Mouse (Mus musculus) C2C12 (cell line): ENCODE results near the gene Zfpl1. TPM values are rescaled to one million over a fixed set of nuclear protein-coding genes. Genes with fewer than 3 reads are reported as not detected.
A peak's percentile ranks its signal among the peaks of the same experiment; 100 is the strongest.

ENCODE experiments used
- H3K27me3 ChIP-seq: one replicate; pipeline ENCODE4 v1.6.1; 2011; ENCODE audit not compliant: control insufficient read depth, insufficient read depth, insufficient read length
- H3K36me3 ChIP-seq: one replicate; pipeline ENCODE4 v1.6.1; 2011; ENCODE audit not compliant: control insufficient read depth, insufficient read depth
- H3K4me3 ChIP-seq: one replicate; pipeline ENCODE4 v1.5.1; 2011; ENCODE audit warnings: mild to moderate bottlenecking, control low read depth; ENCODE audit not compliant: poor library complexity, insufficient read depth, severe bottlenecking
- H3K79me2 ChIP-seq: one replicate; pipeline ENCODE4 v1.6.1; 2011; ENCODE audit not compliant: control insufficient read depth, insufficient read depth
- H3K79me3 ChIP-seq: one replicate; pipeline ENCODE4 v1.6.1; 2011; ENCODE audit warnings: low read depth, control low read depth
- H3ac ChIP-seq: one replicate; pipeline ENCODE3; 2011; ENCODE audit warnings: low read depth; ENCODE audit not compliant: control insufficient read depth, insufficient read length
- CEBPB ChIP-seq: IDR thresholded peaks from one replicate; pipeline ENCODE4 v1.6.1; 2011; ENCODE audit warnings: low read depth, mild to moderate bottlenecking, control low read depth, moderate library complexity
- CTCF ChIP-seq: IDR thresholded peaks from one replicate; pipeline ENCODE4 v1.5.1; 2011; ENCODE audit not compliant: control insufficient read depth, insufficient read depth, insufficient read length
- FOSL1 ChIP-seq: IDR thresholded peaks from one replicate; pipeline ENCODE4 v1.8.0; 2011; ENCODE audit warnings: mild to moderate bottlenecking, low read length; ENCODE audit not compliant: poor library complexity, insufficient read depth, severe bottlenecking
- MAX ChIP-seq: IDR thresholded peaks from one replicate; pipeline ENCODE4 v1.6.1; 2011; ENCODE audit warnings: mild to moderate bottlenecking, control low read depth
- MYOD1 ChIP-seq: IDR thresholded peaks from one replicate; pipeline ENCODE4 v1.6.1; 2011; ENCODE audit warnings: low read depth; ENCODE audit not compliant: control insufficient read depth, insufficient read length
- MYOG ChIP-seq: IDR thresholded peaks from one replicate; pipeline ENCODE4 v1.6.1; 2011; ENCODE audit not compliant: control insufficient read depth, insufficient read length; ENCODE audit errors: extremely low read depth
- USF1 ChIP-seq: IDR thresholded peaks from one replicate; pipeline ENCODE4 v1.6.1; 2011; ENCODE audit warnings: low read depth, mild to moderate bottlenecking, control low read depth, moderate library complexity
- polyA plus RNA-seq: library from polyadenylated mRNA; unstranded; fragments of >200 nt; fragmentation: generic; extraction: Trizol; gene quantifications from one replicate; pipeline ENCODE4 v1.2.1, GENCODE M21; 2012; ENCODE audit warnings: missing spikeins

Zfpl1 gene
- polyA plus RNA-seq, 1 experiment: 59.7 TPM

DNA sequence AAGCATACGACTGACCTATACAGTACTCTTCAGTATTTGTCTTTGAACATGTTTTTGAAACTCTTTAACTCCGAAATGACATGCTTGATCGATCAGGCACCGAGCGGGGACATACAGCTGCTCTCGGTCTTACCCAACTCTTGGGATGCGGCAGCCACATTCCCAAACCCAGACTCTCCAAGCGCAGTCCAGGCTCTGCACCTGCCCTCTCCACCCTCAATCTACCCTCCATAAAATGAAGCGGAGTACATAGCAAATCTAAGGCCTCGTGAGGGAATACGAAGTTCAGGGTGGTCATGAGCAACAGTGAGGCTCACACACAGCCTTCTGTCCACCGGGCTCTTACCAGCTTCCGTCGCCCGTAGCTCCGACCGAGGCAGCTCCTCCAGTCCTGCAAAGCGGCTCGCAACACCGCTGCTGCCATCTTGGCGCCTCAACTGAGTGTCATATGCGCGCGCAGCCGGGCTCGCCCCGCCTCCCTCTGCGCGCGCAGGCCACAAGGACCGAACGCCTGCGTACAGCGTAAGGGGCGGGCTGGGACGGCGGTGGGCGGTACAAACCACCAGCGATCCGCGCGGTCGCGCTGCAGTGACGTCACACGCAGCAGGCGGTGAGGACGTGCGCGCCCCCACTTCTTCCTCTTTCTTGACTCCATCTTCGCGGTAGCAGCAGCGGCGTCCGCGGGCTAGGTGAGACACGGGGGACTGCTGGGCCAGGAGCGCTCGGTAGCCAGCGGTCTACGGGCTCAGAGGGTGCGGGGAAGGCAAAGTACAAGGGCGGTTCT is 27.3 kb downstream of the Zfpl1 start, which contains the start of the genes Mrpl49 and Fau:
Mrpl49 (minus strand) TSS at position 473 of the 784 bp plus-strand sequence.
Fau (plus strand) TSS at position 532 of the 784 bp plus-strand sequence.
- peak within 1 kb of the TSS; percentile 98 for H3K4me3 ChIP-seq
- H3ac ChIP-seq: peak within 1 kb of the TSS; percentile 78
- peaks cover 68% of the 10 kb centered on the region for H3K79me2 ChIP-seq
- peaks cover 38% of the 10 kb centered on the region for H3K36me3 ChIP-seq
- H3K79me3 ChIP-seq: peaks cover 46% of the 10 kb centered on the region
- H3K27me3 ChIP-seq: no peaks in the 10 kb centered on the region
- peak; percentile 53 for TF ChIP-seq MAX
- TF ChIP-seq MYOD1: no peak

DNA sequence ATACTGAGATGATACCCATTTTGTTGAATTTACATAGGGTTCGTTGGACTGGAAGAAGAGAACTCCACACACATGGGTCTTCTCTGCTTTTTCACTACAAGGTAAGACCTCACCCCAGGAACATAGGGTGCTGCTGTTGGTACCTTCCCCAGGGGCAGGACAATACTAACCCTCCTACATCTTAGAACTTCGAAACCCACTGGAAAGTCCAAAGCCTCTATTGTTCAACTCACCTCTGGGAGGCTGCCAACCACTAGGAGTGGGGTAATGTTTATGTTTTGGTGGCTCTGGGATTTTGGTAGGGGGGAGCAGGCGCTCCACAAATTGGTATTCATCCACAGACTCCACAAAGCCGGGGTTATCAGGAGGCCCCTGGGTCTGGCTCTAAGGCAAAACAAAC is 28.1 kb downstream of the Zfpl1 start:
- no peak for TF ChIP-seq CTCF
- no peak for TF ChIP-seq FOSL1
- no peak for TF ChIP-seq MYOG
- no peak for TF ChIP-seq USF1
- TF ChIP-seq MYOD1: no peak
- TF ChIP-seq MAX: no peak
- TF ChIP-seq CEBPB: no peak
- peak overlapping the region; percentile 98 for H3K4me3 ChIP-seq
- no peak overlapping the region for H3ac ChIP-seq
- peaks cover 46% of the 10 kb centered on the region for H3K36me3 ChIP-seq
- H3K79me3 ChIP-seq: peaks cover 38% of the 10 kb centered on the region
- H3K27me3 ChIP-seq: no peaks in the 10 kb centered on the region
- peaks cover 60% of the 10 kb centered on the region for H3K79me2 ChIP-seq

DNA sequence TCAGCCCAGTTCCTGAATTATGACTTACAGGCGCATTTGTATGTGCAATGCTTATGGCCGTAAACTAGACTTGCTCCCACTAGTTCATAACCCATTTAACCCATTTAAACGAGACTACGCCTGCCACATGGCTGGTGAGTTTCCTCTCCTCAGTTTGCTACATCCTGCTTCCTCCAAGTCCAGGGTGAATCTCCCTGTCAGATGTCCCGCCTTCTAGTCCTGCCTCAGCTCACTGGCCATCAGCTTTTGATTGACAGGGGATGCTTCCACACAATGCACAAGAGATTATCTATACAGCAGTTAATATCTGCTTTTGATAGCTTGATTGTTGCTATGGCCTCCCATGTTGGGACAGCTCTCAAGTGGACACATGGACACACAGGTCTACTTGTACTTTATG is 30.5 kb downstream of the Zfpl1 start:
- H3K4me3 ChIP-seq: no peak overlapping the region
- peaks cover 70% of the 10 kb centered on the region for H3K36me3 ChIP-seq
- H3K79me2 ChIP-seq: peaks cover 52% of the 10 kb centered on the region
- no peak overlapping the region for H3ac ChIP-seq
- peaks cover 36% of the 10 kb centered on the region for H3K79me3 ChIP-seq
- TF ChIP-seq USF1: no peak
- TF ChIP-seq CEBPB: no peak
- TF ChIP-seq MAX: no peak
- TF ChIP-seq CTCF: no peak
- TF ChIP-seq MYOD1: no peak
- TF ChIP-seq MYOG: no peak
- no peak for TF ChIP-seq FOSL1
- no peaks in the 10 kb centered on the region for H3K27me3 ChIP-seq

DNA sequence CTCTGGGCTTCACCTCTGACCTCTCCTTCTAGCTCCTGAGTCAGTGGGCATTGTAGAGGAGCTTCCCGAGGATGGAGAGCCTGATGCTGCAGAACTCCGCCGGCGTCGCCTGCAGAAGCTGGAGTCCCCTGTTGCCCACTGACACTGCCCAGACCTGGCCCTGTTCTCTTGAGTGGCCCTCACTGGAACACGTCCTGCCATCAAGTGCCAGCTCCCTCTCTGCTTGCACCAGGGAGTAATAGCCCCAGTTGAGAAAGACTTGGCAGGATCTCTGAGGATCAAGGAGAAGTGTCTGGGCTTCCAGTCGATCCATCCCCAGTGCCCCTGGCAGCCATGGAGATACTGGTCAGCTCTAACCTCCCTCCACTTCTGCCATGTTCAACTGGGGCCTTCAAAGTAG is 32.2 kb downstream of the Zfpl1 start:
- Histone ChIP-seq H3K36me3 (peaks cover 72% of the 10 kb centered on the region), H3K4me3 (no peak overlapping the region), H3K27me3 (no peaks in the 10 kb centered on the region), H3ac (no peak overlapping the region), H3K79me3 (peaks cover 32% of the 10 kb centered on the region), H3K79me2 (peaks cover 48% of the 10 kb centered on the region)
- TF ChIP-seq USF1 (no peak), CEBPB (no peak), FOSL1 (no peak), MAX (no peak), MYOG (no peak)

DNA sequence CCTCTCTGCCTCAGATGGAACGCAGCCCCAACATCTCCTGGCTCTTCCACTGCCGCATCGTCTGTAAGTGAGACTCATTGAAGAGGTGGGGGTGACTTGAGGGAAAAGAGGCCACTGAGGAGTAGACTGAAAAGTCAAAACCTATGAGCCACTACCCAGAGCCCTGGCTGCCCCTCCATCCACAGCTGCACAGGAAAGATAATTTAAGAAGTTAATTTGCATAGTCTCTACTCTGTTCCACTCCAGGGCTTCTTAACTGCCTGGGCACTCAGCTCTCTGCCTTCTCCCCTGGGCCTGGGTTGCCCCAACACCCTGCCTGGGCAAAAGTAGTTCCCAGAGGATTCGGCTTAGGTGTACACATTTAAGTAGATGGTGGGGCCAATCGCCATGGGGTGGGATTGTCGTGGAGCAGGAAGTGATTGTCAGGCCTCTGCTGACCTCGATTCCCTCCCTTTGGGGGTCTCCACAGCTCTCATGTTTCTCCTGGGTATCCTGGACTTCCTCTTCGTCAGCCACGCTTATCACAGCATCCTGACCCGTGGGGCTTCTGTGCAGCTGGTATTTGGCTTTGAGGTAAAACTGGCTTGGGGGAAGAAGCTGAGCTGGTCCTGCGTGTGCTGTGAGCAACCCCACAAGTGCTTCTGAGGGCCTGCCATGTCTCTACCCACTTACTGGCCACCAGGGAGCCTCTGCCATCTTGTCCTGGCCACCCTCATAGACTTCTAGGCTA is 35.9 kb downstream of the Zfpl1 start:
- H3K27me3 ChIP-seq: no peaks in the 10 kb centered on the region
- no peak overlapping the region for H3ac ChIP-seq
- H3K79me3 ChIP-seq: peaks cover 14% of the 10 kb centered on the region
- H3K36me3 ChIP-seq: peaks cover 57% of the 10 kb centered on the region
- peaks cover 20% of the 10 kb centered on the region for H3K79me2 ChIP-seq
- TF ChIP-seq MAX (no peak), CTCF (no peak), MYOD1 (no peak), CEBPB (no peak), FOSL1 (no peak), MYOG (no peak), USF1 (no peak)
- H3K4me3 ChIP-seq: no peak overlapping the region

DNA sequence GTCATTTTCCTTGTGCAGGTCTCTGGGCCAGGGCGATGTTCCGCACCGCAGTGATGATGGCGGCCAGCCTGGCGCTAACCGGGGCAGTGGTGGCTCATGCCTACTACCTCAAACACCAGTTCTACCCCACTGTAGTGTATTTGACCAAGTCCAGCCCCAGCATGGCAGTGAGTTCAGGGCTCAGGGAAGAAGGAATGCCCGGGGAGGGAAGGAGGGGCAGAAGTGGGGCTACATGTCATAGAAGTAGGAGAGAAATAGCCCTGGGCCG is 36.9 kb downstream of the Zfpl1 start:
- Histone ChIP-seq H3K79me2 (peaks cover 20% of the 10 kb centered on the region), H3K36me3 (peaks cover 46% of the 10 kb centered on the region), H3K4me3 (peak overlapping the region; percentile 87), H3K79me3 (peaks cover 14% of the 10 kb centered on the region), H3K27me3 (no peaks in the 10 kb centered on the region), H3ac (peak overlapping the region; percentile 71)
- no peak for TF ChIP-seq USF1
- no peak for TF ChIP-seq CTCF
- no peak for TF ChIP-seq MYOG
- no peak for TF ChIP-seq CEBPB
- TF ChIP-seq FOSL1: no peak
- TF ChIP-seq MAX: no peak
- TF ChIP-seq MYOD1: no peak
